Mouse (Mus musculus): ENCODE data around the gene Cyth3. TPM values are rescaled to one million over a fixed set of nuclear protein-coding genes. Genes with fewer than 3 reads are reported as not detected.

The Cyth3 gene
- total and polyA plus RNA-seq, 3 experiments, result 76.3 to 242 (median 191) TPM

DNA sequence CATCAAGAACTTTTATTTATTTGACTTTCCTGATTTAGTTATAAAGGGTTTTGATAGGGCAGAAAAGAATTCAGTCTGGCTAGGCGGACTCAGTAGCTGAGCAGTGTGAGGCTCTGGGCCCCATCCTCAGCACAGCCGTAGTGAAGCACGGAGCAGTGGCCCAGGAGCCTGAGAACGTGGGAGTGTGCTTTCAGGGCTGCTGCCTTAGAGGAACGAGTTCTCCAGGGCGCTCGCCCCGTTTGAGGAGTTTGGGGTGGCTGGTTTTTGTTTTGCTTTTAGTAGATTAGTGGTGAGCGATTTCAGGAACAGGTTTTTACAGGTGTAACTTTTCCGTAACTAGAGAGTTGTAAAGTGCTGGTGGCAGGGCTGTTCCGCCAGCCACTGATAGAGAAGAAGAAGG lies 13.1 kb downstream of the Cyth3 start:
- no peak for TF ChIP-seq GATA2 (IDR thresholded peaks at IDR 0.05; ENCODE audit: borderline replicate concordance, low read depth, low read length)
- no peak for TF ChIP-seq CTCF (IDR thresholded peaks at IDR 0.05; ENCODE audit: low read depth, low read length)
- TF ChIP-seq TAL1 (conservative IDR thresholded peaks at IDR 0.05; ENCODE audit: low read depth, low read length), result no peak
- no peak for TF ChIP-seq POLR2AphosphoS5 (IDR thresholded peaks at IDR 0.05; ENCODE audit: insufficient replicate concordance, low read depth, low read length)
- TF ChIP-seq GATA1 (IDR thresholded peaks at IDR 0.05; ENCODE audit: borderline replicate concordance, low read length), result no peak
- H3K4me1 ChIP-seq (ENCODE audit: insufficient read depth, low read depth, low read length), result peaks cover 89% of the 10 kb centered on the region
- peaks cover 32% of the 10 kb centered on the region for H3K36me3 ChIP-seq (replicated peaks)
- ATAC-seq (ENCODE audit: extremely low read depth, insufficient number of reproducible peaks, low FRiP score, poor library complexity, severe bottlenecking) (no peak), DNase-seq (ENCODE audit: low spot score) (no peak)
- no peaks in the 10 kb centered on the region for H3K27me3 ChIP-seq (ENCODE audit: insufficient read depth, low read length)
- H3K9me3 ChIP-seq (replicated peaks), result 0 out of 2 replicates have a peak, but pooled peaks cover under 1% of the 10 kb centered on the region
- peak overlapping the region; percentile 66; the same call in 1 of the 2 replicates for H3K4me3 ChIP-seq (ENCODE audit: low read depth, low read length)

DNA sequence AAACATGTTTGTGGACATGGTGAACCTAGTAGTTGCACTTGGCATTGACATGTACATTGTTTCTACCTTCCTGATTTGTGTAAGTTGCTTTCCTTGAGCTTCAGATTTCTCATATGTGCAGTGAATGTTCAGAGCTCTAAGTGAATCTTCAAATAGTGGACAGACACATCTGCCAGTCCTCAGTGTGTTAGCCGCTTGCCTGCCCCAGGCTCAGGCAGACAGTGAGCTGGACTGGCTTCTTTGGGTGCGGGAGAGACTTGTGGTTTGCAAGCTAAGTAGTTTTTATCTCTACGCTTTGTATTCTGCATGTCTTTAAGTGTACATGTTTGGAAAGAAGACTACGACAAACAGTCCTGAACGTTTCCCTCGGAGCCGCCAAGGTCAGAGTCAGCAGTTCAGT lies 13.9 kb downstream of the Cyth3 start:
- ATAC-seq (ENCODE audit: extremely low read depth, insufficient number of reproducible peaks, low FRiP score, poor library complexity, severe bottlenecking) (no peak), DNase-seq (ENCODE audit: low spot score) (no peak)
- Histone ChIP-seq H3K4me3 (ENCODE audit: low read depth, low read length) (peak overlapping the region; percentile 66; the same call in 1 of the 2 replicates), H3K27me3 (ENCODE audit: insufficient read depth, low read length) (no peaks in the 10 kb centered on the region), H3K4me1 (ENCODE audit: insufficient read depth, low read depth, low read length) (peaks cover 89% of the 10 kb centered on the region), H3K9me3 (replicated peaks) (no peaks in the 10 kb centered on the region), H3K36me3 (replicated peaks) (peaks cover 28% of the 10 kb centered on the region)
- TF ChIP-seq GATA2 (IDR thresholded peaks at IDR 0.05; ENCODE audit: borderline replicate concordance, low read depth, low read length) (no peak), TAL1 (conservative IDR thresholded peaks at IDR 0.05; ENCODE audit: low read depth, low read length) (no peak), GATA1 (IDR thresholded peaks at IDR 0.05; ENCODE audit: borderline replicate concordance, low read length) (no peak)

DNA sequence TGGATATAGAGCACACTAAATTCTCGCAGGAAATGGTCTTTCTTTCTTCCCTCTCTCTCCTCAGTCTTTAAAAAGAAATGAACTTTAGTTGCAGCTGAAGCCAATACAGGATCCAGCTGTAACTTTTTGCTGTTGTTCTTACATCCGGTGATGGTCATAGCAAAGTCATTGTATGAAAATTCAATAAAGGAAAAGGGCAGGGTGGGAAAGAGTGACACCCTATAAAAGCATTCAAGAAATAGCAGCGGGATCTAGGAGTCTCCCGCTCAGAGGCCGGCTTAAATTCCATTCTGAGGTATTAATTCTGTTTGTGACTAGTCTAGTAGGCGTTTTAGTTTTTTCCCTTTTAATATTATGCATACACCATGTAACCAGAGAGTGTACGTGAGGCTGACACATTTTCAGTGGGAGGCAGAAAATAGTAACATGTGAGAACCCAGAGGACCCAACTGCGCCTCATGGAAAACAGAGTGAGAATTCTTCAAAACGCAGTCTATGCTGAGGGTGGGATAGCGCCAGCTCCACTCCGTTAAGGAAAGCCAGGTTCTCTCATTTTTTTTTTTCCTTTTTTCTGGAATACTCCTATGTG lies 15.7 kb downstream of the Cyth3 start:
- no peak for DNase-seq (ENCODE audit: low spot score)
- peaks cover 30% of the 10 kb centered on the region for H3K36me3 ChIP-seq (replicated peaks)
- H3K9me3 ChIP-seq (replicated peaks), result no peaks in the 10 kb centered on the region
- no peak overlapping the region; the same call in 1 of the 2 replicates for H3K4me3 ChIP-seq (ENCODE audit: low read depth, low read length)
- H3K4me1 ChIP-seq (ENCODE audit: insufficient read depth, low read depth, low read length), result peaks cover 88% of the 10 kb centered on the region
- H3K27me3 ChIP-seq (ENCODE audit: insufficient read depth, low read length), result no peaks in the 10 kb centered on the region
- TF ChIP-seq CTCF (IDR thresholded peaks at IDR 0.05; ENCODE audit: low read depth, low read length) (no peak), POLR2AphosphoS5 (IDR thresholded peaks at IDR 0.05; ENCODE audit: insufficient replicate concordance, low read depth, low read length) (no peak), GATA1 (IDR thresholded peaks at IDR 0.05; ENCODE audit: borderline replicate concordance, low read length) (no peak), GATA2 (IDR thresholded peaks at IDR 0.05; ENCODE audit: borderline replicate concordance, low read depth, low read length) (no peak), TAL1 (conservative IDR thresholded peaks at IDR 0.05; ENCODE audit: low read depth, low read length) (no peak)
- no peak for ATAC-seq (ENCODE audit: extremely low read depth, insufficient number of reproducible peaks, low FRiP score, poor library complexity, severe bottlenecking)

DNA sequence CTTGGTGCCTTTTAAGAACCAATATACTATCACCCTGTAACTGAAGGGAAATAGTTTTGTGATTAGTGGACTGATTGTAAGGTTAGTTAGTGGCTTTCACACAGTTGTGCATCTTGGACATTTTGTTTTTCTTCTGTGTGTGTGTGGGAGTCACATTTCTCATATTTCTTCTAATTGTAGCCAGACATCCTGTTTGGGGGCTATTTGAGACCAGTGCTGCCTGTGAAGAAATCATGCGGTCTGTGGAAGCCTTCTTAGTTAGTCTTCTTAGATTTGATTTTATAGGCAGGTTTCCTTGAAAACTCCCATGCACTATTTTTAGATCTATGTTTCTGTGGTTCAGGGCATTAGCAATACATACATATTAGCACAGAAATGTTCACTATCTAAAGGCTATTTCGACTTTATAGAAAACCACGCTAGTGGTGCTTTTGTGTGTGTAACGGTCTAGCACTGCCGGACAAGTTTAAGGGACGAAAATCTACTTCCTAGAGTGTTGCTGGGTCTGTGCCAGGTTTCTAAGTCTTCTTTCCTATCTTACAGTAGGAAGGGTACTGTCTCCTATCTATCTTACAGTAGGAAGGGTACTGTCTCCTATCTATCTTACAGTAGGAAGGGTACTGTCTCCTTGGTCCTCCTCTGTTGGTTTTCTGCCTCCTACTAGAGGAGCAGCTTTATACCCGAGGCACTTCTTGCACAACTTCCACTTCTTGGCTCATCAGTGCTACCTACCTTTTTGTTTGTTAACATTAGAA lies 16.4 kb downstream of the Cyth3 start:
- Histone ChIP-seq H3K4me3 (ENCODE audit: low read depth, low read length) (no peak overlapping the region; the same call in 1 of the 2 replicates), H3K4me1 (ENCODE audit: insufficient read depth, low read depth, low read length) (peaks cover 89% of the 10 kb centered on the region), H3K9me3 (replicated peaks) (no peaks in the 10 kb centered on the region), H3K36me3 (replicated peaks) (peaks cover 32% of the 10 kb centered on the region), H3K27me3 (ENCODE audit: insufficient read depth, low read length) (no peaks in the 10 kb centered on the region)
- DNase-seq (ENCODE audit: low spot score), result no peak
- TF ChIP-seq GATA1 (IDR thresholded peaks at IDR 0.05; ENCODE audit: borderline replicate concordance, low read length) (no peak), GATA2 (IDR thresholded peaks at IDR 0.05; ENCODE audit: borderline replicate concordance, low read depth, low read length) (no peak), CTCF (IDR thresholded peaks at IDR 0.05; ENCODE audit: low read depth, low read length) (no peak), TAL1 (conservative IDR thresholded peaks at IDR 0.05; ENCODE audit: low read depth, low read length) (no peak)
- no peak for ATAC-seq (ENCODE audit: extremely low read depth, insufficient number of reproducible peaks, low FRiP score, poor library complexity, severe bottlenecking)

DNA sequence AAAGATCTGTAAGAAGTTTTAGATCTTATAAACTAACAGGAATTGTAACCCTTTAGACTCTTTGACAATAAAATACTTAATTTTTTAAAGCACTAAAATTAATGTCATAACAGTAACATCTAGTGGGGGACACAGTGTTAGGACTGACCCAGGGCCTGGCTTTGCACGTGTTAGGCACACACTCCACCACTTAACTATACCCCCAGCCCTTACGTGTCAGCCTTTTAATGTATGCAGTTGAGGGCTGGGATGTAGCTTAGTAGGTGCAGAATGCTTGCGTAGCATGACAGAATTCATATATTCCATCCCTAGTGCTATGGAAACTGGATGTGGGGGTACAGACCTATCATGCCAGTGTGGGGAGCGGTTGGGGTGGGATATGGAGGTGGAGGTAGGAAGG lies 17.1 kb downstream of the Cyth3 start:
- TF ChIP-seq TAL1 (conservative IDR thresholded peaks at IDR 0.05; ENCODE audit: low read depth, low read length) (no peak), POLR2AphosphoS5 (IDR thresholded peaks at IDR 0.05; ENCODE audit: insufficient replicate concordance, low read depth, low read length) (no peak), GATA1 (IDR thresholded peaks at IDR 0.05; ENCODE audit: borderline replicate concordance, low read length) (no peak), CTCF (IDR thresholded peaks at IDR 0.05; ENCODE audit: low read depth, low read length) (no peak), GATA2 (IDR thresholded peaks at IDR 0.05; ENCODE audit: borderline replicate concordance, low read depth, low read length) (no peak)
- ATAC-seq (ENCODE audit: extremely low read depth, insufficient number of reproducible peaks, low FRiP score, poor library complexity, severe bottlenecking) (no peak), DNase-seq (ENCODE audit: low spot score) (no peak)
- Histone ChIP-seq H3K36me3 (replicated peaks) (peaks cover 39% of the 10 kb centered on the region), H3K27me3 (ENCODE audit: insufficient read depth, low read length) (no peaks in the 10 kb centered on the region), H3K9me3 (replicated peaks) (no peaks in the 10 kb centered on the region), H3K4me1 (ENCODE audit: insufficient read depth, low read depth, low read length) (peaks cover 90% of the 10 kb centered on the region), H3K4me3 (ENCODE audit: low read depth, low read length) (peak overlapping the region; percentile 52; the same call in 1 of the 2 replicates)

DNA sequence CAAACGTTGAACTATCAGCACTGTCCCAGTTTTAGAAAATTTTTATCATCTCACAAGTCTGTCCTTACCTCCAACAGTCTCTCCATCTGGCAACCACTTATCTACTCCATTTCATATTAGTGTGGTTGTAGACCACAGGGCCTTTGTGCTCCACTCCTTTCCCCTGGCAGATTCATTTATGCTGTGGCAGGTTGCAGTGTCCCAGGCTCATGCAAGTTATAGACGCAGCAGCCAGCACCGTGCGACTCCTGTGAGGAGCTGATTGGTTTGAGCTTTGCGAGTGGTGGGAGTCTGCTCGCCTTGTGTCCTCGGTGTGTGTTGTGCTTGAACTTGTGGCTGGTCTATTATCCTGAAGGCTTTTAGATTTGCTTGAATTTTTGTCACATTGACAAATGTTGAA lies 17.6 kb downstream of the Cyth3 start:
- no peaks in the 10 kb centered on the region for H3K27me3 ChIP-seq (ENCODE audit: insufficient read depth, low read length)
- DNase-seq (ENCODE audit: low spot score) (peak; percentile 52), ATAC-seq (ENCODE audit: extremely low read depth, insufficient number of reproducible peaks, low FRiP score, poor library complexity, severe bottlenecking) (peak; percentile 75)
- peaks cover 90% of the 10 kb centered on the region for H3K4me1 ChIP-seq (ENCODE audit: insufficient read depth, low read depth, low read length)
- H3K36me3 ChIP-seq (replicated peaks), result peaks cover 37% of the 10 kb centered on the region
- H3K4me3 ChIP-seq (ENCODE audit: low read depth, low read length), result peak overlapping the region; percentile 53; the same call in 1 of the 2 replicates
- H3K9me3 ChIP-seq (replicated peaks), result no peaks in the 10 kb centered on the region
- TF ChIP-seq POLR2AphosphoS5 (IDR thresholded peaks at IDR 0.05; ENCODE audit: insufficient replicate concordance, low read depth, low read length) (no peak), TAL1 (conservative IDR thresholded peaks at IDR 0.05; ENCODE audit: low read depth, low read length) (peak; percentile 83)
